ENCODE assay signal across 12 mouse cellular contexts in genomic region chr6:17595712-17596462, GRCm38 (mm10). TPM values are rescaled to one million over a fixed set of nuclear protein-coding genes. Genes with fewer than 3 reads are reported as not detected.
A peak's percentile ranks its signal among the peaks of the same experiment; 100 is the strongest.
DNase-seq lines count a peak whose midpoint lies in the region; ATAC-seq lines count a peak whose summit lies in the region.
"Had no signal": no experiment of that assay in that cellular context is flagged by ENCODE, and none has a peak within 500 bp of the region (broad histone marks: within the 10 kb centered on the region; RNA-seq: fewer than 3 reads in every experiment).

No protein-coding gene starts in this region.

- H3K36me3 ChIP-seq in intestine, embryonic 16.5 days (ENCODE audit: control insufficient read depth, insufficient read depth, low read length): no peaks in the 10 kb centered on the region
- no peaks in the 10 kb centered on the region for H3K36me3 ChIP-seq in midbrain, embryonic 10.5 days
- H3K36me3 ChIP-seq: embryonic facial prominence, embryonic 12.5 days; neural tube, embryonic 13.5 days had no signal

- no peak overlapping the region for H3K4me3 ChIP-seq in intestine, embryonic 16.5 days (ENCODE audit: low read length)
- no peak overlapping the region for H3K4me3 ChIP-seq in midbrain, embryonic 10.5 days
- H3K4me3 ChIP-seq: embryonic facial prominence, embryonic 12.5 days; neural tube, embryonic 13.5 days had no signal

- H3K9ac ChIP-seq in intestine, embryonic 16.5 days (ENCODE audit: low read depth, low read length): no peak overlapping the region
- H3K9ac ChIP-seq: embryonic facial prominence, embryonic 12.5 days; hindbrain, embryonic 14.5 days; neural tube, embryonic 13.5 days had no signal

- ATAC-seq in common myeloid progenitor, adult 5-6 weeks (replicated peaks; ENCODE audit: low read depth, poor library complexity, severe bottlenecking): peak; percentile 64
- ATAC-seq in intestine, embryonic 16.5 days: peak; percentile 95

- H3K27ac ChIP-seq in intestine, embryonic 16.5 days (ENCODE audit: low read length): peak overlapping the region; percentile 60; the same call in 1 of the 2 replicates
- no peak overlapping the region for H3K27ac ChIP-seq in midbrain, embryonic 10.5 days (replicated peaks)
- H3K27ac ChIP-seq: embryonic facial prominence, embryonic 12.5 days; hindbrain, embryonic 14.5 days; neural tube, embryonic 13.5 days had no signal

- intact Hi-C loops in left cerebral cortex, postnatal 4 days (cut with DNase I): no loop called here

- peaks cover 3% of the 10 kb centered on the region; the same call in 1 of the 2 replicates for H3K4me1 ChIP-seq in intestine, embryonic 16.5 days (ENCODE audit: control insufficient read depth, insufficient read depth, low read length)
- no peaks in the 10 kb centered on the region for H3K4me1 ChIP-seq in midbrain, embryonic 10.5 days
- H3K4me1 ChIP-seq: embryonic facial prominence, embryonic 12.5 days; neural tube, embryonic 13.5 days had no signal

- H3K27me3 ChIP-seq in intestine, embryonic 16.5 days (replicated peaks; ENCODE audit: control insufficient read depth, insufficient read depth, low read length): no peaks in the 10 kb centered on the region
- no peaks in the 10 kb centered on the region for H3K27me3 ChIP-seq in midbrain, embryonic 10.5 days (ENCODE audit: low read depth, poor library complexity, severe bottlenecking)
- H3K27me3 ChIP-seq: embryonic facial prominence, embryonic 12.5 days; neural tube, embryonic 13.5 days had no signal

- 42% methylated on average over 11 of the region's 11 CpGs for WGBS in intestine, embryonic 16.5 days
- 90% methylated on average over 11 of the region's 11 CpGs for WGBS in midbrain, embryonic 10.5 days

- peak; percentile 3 for DNase-seq in left cerebral cortex, postnatal 4 days
- DNase-seq in left cerebral cortex, adult 11 months (ENCODE audit: low spot score): no peak
- peak; percentile 11 for DNase-seq in lung, postnatal 25 days (ENCODE audit: low spot score)
- no peak for DNase-seq in embryo, embryonic 10.5 days (ENCODE audit: low spot score)
- DNase-seq in cerebellum, postnatal 4 days (ENCODE audit: low spot score in 2 of 2): no peak
- no peak for DNase-seq in midbrain, embryonic 10.5 days (ENCODE audit: low spot score)
- DNase-seq: spleen, adult 18-20 months had no signal

- H3K9me3 ChIP-seq in intestine, embryonic 16.5 days (ENCODE audit: control insufficient read depth, low read length): peaks cover 11% of the 10 kb centered on the region
- H3K9me3 ChIP-seq in midbrain, embryonic 10.5 days (replicated peaks): peaks cover 3% of the 10 kb centered on the region; the same call in 1 of the 2 replicates
- H3K9me3 ChIP-seq: embryonic facial prominence, embryonic 12.5 days had no signal

- peak overlapping the region; percentile 14 for H3K4me2 ChIP-seq in intestine, embryonic 16.5 days (ENCODE audit: low read depth, low read length)
- H3K4me2 ChIP-seq: embryonic facial prominence, embryonic 12.5 days; hindbrain, embryonic 14.5 days; neural tube, embryonic 13.5 days had no signal

RNA-seq across cellular contexts. Expression of gene Capza2, which starts 40.1 kb away (rescaled TPM):
- 100 to 1,000 TPM; 200 to 204 TPM for total RNA-seq in left cerebral cortex, postnatal 4 days (2021)
- 282 and 287 TPM in 2 replicates for total RNA-seq in common myeloid progenitor, adult 5-6 weeks (2017)
- polyA plus RNA-seq in intestine, embryonic 16.5 days (2015; fragmentation: Nextera tagmentation; extraction: Ambion mirVana): 235 and 245 TPM in 2 replicates
- polyA plus RNA-seq in midbrain, embryonic 10.5 days (2016; fragmentation: Nextera tagmentation; extraction: Ambion mirVana): 228 and 233 TPM in 2 replicates

Comparison
In these comparisons a context has a peak if more than half of its experiments do, and no peak if none do; other contexts are left out.
1. DNase-seq: peak in left cerebral cortex, postnatal 4 days (single experiment) and lung, postnatal 25 days (single experiment); none in left cerebral cortex, adult 11 months (single experiment), embryo, embryonic 10.5 days (single experiment), cerebellum, postnatal 4 days (0 of 2) and midbrain, embryonic 10.5 days (single experiment).